Mouse (Mus musculus) erythroid progenitor cell, adult 5-6 weeks (primary cell): Measurements from ENCODE around the gene Theg. TPM values are rescaled to one million over a fixed set of nuclear protein-coding genes. Genes with fewer than 3 reads are reported as not detected.

Source experiments
- ATAC-seq: replicated peaks from 2 replicates; pipeline ENCODE4 v1.8.0; 2016; ENCODE audit warnings: moderate number of reproducible peaks, mild to moderate bottlenecking, moderate TSS enrichment, inconsistent platforms; ENCODE audit not compliant: poor library complexity, low FRiP score, severe bottlenecking
- total RNA-seq, 2 experiments: library from RNA; stranded (forward) in 1 of 2; stranded (reverse) in 1 of 2; fragments of 150-400 nt in 1 of 2; fragments of 186-747, 209-891 nt in 1 of 2; gene quantifications; 2 replicates each; pipeline versions ENCODE4 v1.2.3 to v1.2.4; 2015 to 2017; ENCODE audit warnings: low replicate concordance in 2 of 2

The Theg gene
- not detected in 2 replicates for total RNA-seq (2015; ENCODE audit: low replicate concordance)
- total RNA-seq (2017; ENCODE audit: low replicate concordance) = not detected in 2 replicates

DNA sequence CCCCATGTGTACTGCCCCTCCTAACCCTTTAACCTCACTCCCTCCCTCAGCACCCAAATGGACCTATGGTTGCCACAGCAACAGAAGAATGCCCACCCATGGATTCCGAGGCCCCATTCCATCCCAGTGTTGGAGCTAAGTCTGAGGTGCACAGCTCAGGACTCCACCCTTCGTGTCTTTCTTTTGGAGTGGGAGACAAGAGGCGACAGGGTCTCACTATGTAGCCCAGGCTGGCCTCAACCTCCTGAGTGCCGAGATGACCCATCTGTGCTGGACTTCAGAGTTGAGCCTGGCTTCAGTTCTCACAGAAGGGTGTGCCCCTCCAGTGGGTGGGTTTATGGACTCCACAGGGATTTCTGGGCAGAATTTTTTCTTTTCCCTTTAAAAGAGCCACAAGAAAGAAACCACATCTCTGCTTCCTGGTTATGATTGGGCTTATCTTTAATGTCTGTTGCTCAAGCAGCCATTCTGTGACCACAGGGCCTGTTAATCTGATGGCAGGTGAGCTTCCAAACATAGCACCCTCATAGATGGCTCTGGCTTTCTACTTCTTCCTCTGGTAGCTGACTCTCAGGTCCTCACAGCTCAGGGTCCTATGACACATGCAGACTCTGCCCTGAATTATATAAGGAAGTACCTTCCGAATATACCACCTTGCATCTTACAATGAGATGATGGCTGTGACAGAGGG is at the start of gene Theg:
Gene Theg, minus strand, starts transcription at position 271 of the 691 bp plus-strand sequence.
- no peak for ATAC-seq

DNA sequence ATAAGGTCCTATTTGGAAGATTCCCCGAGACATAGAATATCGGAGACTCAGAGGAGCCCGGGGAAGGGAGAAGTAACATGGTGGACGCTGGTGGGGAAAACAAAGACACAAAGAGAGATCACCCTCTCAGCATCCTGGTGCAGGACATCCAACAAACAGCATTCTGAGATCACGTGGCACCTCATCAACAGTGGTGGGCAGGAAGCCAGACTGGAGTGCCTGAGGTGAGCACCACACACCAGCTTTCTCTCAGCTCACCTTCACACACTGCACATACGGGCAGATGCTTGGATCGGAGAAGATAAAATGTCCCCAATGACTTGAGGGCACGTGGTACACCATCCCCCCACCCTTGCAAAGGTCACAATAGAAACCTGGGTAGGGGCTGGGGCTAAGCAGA is 49.2 kb upstream of the Theg start:
- ATAC-seq = no peak

DNA sequence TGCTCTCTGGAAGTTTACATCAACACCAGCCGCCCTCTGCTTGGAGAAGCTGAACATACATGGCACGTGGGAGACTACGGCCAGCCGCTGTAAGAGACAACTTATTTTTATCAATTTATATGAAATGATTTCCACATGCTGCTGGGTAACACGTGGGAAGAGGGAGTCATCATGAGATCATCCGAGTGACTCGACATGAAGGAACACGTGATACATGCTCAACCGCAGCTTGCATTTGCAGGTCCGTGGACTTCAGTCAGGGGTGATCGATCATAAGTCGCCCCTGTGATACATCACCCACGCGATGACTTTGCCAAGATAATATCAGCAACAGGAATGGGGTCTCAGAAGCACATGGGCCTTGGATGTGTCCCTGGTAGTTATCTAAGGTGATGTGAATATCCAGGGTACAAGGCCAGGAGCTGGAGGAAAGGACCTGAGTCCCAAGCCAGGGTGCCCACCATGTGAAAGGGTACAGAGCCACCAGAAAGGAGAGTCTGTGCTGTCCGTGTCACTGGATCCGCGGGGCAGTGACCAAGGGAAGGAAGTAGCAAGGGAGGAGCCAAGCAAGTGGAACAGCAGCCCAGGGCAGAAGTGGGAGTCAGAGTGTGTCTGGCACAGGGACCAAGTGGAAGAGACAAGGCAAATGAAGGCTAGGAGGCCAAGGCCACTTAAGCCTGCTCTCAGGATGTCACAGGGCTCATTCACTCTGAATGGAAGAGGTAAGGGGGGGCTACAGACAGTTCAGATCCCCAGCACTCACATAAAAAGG is 46.1 kb upstream of the Theg start:
- no peak for ATAC-seq

DNA sequence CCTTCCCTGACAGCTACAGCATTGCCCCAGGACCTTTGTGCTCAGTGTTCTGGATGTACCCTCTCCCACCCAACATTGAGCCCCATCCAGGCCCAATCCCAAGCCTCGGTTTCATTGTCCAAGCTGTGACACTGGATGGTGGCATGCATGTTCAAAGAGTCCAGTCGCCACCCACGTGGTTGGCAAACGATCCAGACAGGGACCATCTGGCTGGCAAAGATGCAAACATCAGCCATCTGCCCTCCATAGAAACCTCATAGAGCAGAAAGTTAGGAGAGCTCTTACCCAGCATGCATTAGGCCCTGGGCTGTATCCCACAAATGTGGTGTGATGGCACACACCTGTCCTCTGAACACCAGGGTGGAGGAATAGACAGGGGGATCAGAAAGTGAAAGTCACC is 44.3 kb upstream of the Theg start:
- no peak for ATAC-seq

DNA sequence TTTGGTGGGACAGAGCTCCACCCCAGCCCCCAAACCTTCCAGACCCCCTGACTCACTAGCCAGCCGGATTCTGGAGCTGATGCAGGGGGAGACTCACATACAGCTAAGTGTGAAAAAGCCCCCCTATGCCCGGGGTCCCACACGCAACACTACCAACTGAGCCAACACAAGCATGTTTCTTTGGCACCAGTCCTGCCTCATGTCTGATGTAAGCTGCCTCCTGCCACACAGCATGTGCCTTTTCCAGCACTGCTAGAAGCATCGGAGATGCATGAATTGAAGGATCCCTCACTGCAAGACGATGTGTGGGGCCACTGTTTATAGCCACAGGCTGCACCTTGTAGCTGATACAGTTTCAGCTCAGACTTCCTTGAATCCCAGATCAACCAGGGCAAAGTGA is 41.2 kb upstream of the Theg start:
- ATAC-seq = no peak

DNA sequence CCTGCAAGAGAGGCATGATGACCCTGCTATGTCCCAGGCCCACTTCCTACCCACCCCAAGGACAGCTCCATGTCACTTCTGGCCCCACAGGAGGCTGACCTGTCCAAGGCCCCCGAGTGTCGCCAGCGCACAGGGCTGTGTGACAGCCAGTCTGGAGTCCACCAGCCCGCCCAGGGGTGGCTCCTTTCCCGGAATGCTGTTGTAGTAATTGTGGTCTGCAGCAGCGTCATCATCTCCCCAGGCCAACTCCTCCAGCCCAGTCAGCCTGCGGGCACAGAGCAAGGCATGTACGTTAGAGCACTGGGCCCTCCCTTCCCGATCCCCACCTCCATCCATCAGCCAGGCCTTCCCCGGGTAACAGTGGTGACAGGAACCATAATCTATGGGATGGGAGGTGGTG is 39.0 kb upstream of the Theg start:
- no peak for ATAC-seq

DNA sequence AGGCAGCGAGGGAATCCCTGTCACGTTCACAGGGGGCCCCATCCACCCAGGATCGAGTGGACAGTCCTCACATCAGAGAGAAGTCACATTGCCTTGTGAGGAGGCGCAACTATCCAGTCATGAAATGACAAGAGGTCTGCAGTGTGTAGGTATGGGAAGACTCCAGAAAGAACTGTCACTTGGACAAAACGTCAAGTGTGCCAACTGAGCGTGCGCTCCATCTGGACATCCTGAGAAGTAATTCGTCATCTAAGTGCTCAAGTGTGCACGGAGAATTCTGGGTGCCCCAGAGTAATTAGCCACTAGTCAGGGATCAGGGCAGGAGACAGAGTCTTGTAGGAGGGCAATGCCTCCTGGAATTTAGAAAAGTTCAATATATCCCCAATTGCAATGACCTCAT is 38.3 kb upstream of the Theg start:
- ATAC-seq = no peak

DNA sequence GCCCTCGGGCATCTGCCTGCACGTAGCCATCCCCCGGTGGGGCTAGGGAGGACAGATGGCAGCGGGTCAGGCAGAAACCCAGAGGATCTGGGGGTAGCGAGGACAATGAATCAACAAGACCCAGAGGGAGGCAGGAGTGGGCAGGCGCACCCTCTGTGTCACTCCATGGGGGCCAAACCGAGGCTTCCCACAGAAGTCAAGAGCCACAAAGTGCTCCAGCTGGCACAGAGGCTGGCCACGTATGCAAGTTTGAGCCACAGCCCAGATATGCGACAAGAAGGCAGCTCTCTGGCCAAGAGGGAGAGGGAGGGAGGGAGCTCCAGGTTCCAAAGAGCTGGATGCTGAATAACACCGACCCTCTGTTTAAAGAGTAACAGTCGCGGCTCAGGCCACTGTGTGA is 36.8 kb upstream of the Theg start:
- no peak for ATAC-seq

DNA sequence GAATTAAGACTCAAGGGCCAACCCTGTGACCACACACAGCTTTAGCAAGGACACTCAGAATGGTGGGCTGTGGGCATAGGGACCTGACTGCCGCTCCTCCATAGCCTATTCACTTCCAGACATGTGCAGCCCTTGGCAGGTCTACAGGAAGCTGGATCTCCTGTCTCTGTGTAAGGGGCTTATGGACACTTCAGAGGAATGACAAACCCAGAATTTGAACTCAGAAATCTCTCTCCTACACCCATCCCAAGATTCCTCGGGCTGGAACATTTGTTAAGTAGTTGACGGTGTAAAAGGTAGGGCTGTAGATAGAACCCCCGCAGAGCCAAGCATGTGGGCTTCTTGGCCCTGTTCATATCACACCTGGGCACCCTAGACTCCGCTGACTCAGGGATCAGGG is 29.2 kb upstream of the Theg start:
- ATAC-seq = no peak

DNA sequence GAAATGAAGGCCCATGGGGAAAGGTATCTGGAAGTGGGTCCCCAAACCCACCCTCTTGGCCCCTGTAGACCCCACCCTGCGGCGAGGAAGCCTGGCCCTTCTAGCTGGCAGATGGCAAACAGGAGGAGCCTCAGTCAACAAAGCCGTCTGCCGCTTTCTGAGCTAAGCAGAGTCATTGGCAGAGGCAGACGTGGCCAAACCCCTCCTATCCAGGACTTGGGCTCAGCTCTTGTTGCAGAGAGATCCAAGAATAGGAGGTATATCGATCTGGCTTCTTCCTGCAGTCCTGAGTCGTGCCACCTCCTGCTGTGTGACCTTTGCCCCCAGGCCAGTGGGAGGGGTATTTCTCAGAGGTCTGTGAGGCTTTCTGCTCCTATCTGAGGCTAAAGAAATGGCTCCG is 28.7 kb upstream of the Theg start:
- no peak for ATAC-seq

DNA sequence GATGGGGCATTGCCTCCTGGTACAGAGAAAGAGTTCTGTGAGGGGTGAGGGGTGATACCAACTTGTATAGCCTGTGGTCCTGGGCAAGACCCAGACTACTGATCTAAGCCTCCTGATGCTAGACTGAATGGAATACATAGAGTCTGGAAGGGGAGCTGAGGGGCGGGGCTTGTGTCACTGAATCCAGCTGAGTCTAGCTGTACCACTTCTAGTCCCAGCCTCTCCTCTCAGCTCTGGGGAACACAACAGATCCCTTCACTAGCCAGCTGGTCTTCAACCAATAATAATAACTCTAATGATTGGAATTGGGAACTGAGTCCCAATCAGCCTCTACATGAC is 27.1 kb upstream of the Theg start:
- ATAC-seq = no peak

DNA sequence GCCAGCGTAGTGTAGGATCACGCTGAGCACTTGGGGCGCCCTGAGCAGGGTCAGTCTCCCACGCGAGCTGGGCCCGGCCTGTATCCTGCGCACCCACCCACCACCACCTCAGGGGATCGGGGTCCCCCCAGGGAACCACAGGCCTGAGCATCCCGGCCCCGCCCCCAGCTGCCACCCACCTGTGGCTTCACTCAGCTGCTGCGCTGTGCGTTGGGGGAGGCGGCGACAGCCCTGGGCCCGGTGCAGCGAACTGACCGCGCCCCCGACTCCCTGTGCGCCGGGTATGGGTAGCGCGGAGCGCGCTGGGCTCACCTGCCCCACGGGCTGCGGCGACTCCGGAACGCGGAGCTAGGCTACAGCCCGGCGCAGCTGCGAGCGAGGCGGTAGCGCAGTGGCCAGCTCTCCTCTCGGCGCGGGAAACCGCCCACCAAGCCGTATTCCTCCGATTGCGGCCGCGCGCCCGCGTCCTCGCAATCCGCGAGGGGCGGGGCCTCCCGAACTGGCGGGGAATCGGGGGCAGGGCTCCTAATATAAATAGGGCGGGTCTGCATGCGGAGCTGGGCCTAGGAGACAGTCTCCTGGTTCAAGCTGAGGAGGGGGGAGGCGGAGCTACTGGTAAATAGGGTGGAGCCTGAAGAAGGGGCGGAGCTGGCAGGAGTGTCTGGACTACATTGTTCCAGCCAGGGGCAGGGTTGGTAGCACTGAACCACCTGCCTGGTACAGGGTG is 26.6 kb upstream of the Theg start, which contains the start of gene C2cd4c:
Gene C2cd4c, minus strand, starts transcription at position 448 of the 727 bp plus-strand sequence.
- ATAC-seq = no peak; the same call in 1 of the 2 replicates

DNA sequence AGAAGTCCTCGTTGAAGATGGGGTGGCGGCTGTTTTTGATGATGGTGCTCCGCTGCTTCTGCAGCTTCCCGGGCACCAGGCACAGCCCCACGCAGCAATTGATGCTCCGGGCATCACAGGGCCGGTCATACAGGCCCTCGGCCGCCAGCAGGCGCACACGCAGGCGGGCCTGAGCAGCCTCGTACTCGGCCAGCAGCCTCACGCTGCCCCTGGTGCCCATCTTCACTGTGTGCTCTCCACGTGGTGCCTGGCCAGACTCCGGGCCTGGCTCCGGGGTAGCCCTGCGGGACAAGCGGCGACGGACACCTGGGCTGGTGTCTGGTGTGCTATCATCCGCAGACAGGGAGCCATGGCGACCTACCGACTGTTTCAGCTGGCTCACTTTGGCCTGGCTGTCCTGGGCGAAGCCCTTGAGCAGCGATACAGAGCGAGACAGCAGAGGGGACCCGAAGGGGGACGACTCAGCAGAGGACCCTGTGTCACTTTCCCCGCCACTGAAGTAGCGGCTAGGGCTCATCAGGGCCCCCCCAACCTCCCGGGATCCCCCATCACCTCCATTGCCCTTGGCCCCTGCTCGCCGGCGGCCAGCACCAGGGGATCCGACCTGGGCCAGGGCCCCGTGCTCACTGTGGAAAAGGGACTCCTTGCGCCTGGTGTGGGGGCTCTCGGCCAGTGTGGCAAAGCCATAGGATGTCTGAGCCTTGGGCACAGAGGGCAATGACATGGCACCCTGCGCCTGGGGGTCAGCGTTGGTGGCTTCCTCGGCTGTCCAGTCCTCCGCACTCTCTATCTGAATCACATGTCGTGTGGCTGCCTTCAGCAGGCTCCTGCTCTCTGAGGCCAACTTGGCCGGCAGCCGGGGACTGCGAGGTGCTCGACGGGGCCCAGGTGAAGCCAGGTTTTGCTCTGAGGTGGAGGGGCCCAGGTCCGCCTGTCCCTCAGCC is 25.3 kb upstream of the Theg start:
- ATAC-seq = no peak

DNA sequence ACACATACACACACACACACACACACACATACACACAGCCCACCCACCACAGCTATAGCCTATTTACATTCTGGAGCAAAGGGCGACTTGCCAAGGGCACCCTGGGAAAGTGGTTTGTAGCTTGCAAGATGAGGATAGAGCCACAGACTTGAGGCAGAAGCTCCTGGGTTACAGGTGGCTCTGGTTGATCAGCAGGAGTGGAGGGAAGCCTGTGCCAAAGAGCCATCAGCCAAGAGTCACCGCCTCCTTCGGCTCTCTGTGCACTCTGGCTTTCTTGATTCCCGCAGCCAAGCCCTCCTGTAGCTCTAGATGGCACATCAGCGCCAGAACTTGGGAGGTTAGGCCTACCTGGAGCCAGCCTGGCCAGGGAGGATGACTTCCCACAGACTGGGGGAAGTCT is 24.2 kb upstream of the Theg start:
- no peak for ATAC-seq

DNA sequence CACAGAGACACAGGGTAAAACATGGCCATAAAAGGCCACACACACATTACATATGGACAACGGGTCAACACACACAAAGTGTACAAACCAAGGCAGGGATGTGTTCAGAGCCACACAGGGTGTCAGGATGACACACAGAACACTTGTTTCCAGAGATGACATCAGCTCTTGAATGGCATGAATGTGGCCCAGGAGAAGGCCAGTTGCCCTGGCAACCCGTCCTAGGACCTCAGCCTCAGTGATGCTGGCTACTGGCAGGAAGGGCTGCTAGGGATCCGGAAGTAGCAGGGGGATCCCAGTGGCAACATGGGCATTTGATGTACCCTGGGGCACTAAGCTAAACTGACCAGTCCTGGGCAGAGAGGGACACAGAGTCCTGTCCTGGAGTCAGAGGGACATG is 22.1 kb upstream of the Theg start:
- no peak for ATAC-seq

DNA sequence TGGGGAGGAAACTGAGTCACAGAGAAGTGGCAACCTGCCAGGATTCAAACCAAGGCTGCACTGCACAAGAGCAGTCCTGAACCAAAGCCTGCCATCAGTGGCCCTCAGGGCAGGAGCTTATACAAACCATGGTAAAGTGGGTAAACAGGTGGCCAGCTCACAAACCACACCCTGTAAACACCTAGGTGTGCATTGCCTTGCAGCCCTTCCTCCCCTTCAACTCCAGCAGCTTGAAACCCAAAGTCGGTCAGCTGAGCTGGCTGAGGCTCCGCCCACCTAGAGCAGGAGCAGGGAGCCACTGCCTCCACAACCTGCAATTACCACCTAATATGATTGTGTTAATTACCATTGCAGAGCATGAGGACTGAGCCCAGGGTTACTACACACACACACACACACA is 20.8 kb upstream of the Theg start:
- ATAC-seq = no peak

DNA sequence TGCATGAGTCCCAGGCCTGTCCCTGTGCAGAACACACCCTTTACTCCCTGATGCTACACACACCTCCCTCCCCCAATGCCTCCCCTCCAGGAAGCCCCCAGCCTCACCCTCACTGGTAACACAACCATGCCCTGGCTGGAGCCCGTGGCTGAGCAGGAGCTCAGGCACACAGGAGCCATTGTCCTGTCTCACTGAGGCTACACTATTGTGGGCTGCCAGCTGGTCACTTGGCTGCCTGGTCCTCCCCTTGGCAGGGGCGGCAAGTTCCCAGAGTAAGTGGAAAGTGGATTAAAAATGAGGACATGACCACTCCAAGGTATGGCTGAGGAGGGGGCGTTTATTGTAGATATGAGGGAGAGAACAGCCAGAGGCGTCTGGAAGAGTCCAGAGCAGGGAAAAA is 19.4 kb upstream of the Theg start:
- ATAC-seq = no peak

DNA sequence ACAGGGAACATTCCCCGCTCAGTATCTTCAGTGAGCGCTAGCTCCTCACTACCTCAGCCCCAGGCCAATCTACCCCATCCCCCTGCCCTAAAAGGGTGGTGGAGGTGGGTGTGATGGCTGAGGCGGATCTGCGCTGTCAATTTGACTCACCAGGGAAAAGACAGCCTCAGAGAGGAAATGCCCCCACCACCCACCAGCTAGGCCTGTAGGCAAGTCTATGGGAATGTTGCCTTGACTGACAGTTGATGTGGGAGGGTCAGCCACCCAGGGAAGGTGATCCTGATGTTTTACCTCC is 10.8 kb upstream of the Theg start:
- no peak for ATAC-seq

DNA sequence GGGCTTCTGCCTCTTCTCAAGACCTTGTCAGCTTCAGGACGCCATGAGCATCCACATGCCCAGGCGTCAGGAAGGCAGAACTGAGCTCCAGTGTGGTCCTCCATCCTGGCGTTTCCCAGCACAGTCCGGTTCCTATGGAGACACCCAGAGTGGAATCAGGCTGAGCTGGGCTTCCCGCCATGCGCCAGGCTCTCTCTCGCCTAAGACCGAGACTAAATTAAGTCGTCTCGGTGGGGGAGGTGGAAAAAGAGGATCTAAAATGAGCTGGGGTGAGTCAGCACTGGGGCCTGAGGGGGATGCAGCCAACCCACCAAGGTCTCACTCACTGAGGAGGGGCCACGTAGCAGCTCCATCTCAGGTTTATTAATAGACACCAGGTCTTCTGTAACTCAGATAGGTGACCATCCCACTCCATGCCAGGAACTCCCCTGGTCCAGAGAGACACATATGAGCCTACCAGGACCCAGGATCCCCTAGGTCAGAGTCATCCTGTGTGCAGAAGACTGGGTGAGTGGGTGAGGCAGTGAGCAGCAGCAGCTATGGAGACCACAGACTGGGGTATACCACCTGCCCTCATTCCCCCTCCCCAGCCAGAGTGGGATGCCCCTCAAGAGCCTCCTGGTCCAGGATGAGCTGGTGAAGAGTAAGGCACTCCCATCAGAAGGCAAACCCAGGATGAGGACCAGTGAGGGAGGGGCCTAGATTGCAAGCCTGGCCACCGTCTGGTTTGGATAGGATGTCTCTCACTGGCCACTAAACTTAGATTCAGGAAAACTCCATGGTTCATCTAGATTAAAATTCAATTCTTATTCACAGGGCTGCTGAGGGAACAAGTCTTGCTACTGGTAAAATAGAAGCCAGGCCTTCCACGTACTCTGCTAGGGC is 10.2 kb upstream of the Theg start:
- ATAC-seq = no peak
